Mouse (Mus musculus) E14TG2a.4 (cell line): ENCODE data around the gene Rhot2.

Experiments
- H3K27me3 ChIP-seq: 2 replicates; pipeline ENCODE4 v1.6.1; 2014; ENCODE audit warnings: low read length, control low read depth; ENCODE audit not compliant: insufficient read depth
- H3K36me3 ChIP-seq: 2 replicates; pipeline ENCODE4 v1.6.1; 2014; ENCODE audit warnings: low read length, control low read depth; ENCODE audit not compliant: insufficient read depth
- H3K4me1 ChIP-seq: replicated peaks from 2 replicates; pipeline ENCODE4 v1.6.1; 2014; ENCODE audit warnings: low read depth, low read length, control low read depth
- H3K4me3 ChIP-seq: replicated peaks from 2 replicates; pipeline ENCODE4 v1.5.1; 2014; ENCODE audit warnings: mild to moderate bottlenecking, low read length
- H3K9me3 ChIP-seq: 2 replicates; pipeline ENCODE4 v1.6.1; 2014; ENCODE audit warnings: low read length, control low read depth
- CTCF ChIP-seq: conservative IDR thresholded peaks from 2 replicates; pipeline ENCODE4 v1.5.1; 2014; ENCODE audit warnings: low read length
- NANOG ChIP-seq: IDR thresholded peaks from 2 replicates; pipeline ENCODE4 v1.6.1; 2014; ENCODE audit warnings: borderline replicate concordance, low read length, mixed read lengths
- POU5F1 ChIP-seq: IDR thresholded peaks from 2 replicates; pipeline ENCODE4 v1.6.1; 2014; ENCODE audit warnings: low read length, borderline replicate concordance

The Rhot2 gene

DNA sequence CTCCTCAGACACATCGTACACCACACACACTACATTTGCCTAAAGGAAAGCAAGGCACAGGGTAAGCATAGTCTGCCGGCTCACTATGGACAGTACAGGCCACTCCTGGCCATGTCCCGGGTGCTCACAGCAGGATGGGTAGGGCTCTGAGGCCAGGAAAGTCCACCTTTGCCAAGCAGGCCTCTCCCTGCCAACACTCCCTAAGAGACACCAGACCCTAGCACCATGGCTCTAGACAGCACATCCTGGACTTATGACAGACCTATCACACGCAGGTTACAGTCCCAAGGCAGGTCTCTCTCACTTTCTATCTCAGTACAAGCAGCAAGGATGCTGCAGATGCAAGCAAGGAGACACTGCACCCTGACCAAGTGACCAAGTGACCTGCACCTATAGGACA is 1.5 kb downstream of the Rhot2 start:
- H3K4me1 ChIP-seq: peaks cover 37% of the 10 kb centered on the region
- TF ChIP-seq CTCF (no peak), POU5F1 (no peak), NANOG (no peak)
- H3K9me3 ChIP-seq: no peaks in the 10 kb centered on the region
- no peaks in the 10 kb centered on the region for H3K27me3 ChIP-seq
- peaks cover 86% of the 10 kb centered on the region for H3K36me3 ChIP-seq
- no peak overlapping the region; the same call in 1 of the 2 replicates for H3K4me3 ChIP-seq

DNA sequence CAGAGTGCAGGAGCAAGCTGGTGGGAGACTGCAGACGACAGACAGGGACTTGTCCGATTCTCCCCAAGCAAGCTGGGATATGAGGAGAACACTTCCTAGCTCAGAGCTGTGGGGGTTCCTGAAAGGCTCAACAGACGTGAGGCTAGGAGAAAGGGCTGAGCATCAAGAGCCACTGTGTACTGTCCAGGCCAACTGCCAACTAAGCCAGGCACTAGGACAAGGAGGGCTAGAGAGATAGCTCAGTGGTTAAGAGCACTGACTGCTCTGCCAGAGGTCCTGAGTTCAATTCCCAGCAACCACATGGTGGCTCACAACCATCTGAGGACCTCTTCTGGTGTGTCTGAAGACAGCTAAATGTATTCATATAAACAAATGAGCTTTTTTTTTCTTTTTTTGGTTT is 2.1 kb downstream of the Rhot2 start:
- TF ChIP-seq NANOG (no peak), CTCF (no peak), POU5F1 (no peak)
- H3K9me3 ChIP-seq: no peaks in the 10 kb centered on the region
- no peaks in the 10 kb centered on the region for H3K27me3 ChIP-seq
- H3K36me3 ChIP-seq: peaks cover 86% of the 10 kb centered on the region
- peaks cover 43% of the 10 kb centered on the region for H3K4me1 ChIP-seq
- no peak overlapping the region for H3K4me3 ChIP-seq

DNA sequence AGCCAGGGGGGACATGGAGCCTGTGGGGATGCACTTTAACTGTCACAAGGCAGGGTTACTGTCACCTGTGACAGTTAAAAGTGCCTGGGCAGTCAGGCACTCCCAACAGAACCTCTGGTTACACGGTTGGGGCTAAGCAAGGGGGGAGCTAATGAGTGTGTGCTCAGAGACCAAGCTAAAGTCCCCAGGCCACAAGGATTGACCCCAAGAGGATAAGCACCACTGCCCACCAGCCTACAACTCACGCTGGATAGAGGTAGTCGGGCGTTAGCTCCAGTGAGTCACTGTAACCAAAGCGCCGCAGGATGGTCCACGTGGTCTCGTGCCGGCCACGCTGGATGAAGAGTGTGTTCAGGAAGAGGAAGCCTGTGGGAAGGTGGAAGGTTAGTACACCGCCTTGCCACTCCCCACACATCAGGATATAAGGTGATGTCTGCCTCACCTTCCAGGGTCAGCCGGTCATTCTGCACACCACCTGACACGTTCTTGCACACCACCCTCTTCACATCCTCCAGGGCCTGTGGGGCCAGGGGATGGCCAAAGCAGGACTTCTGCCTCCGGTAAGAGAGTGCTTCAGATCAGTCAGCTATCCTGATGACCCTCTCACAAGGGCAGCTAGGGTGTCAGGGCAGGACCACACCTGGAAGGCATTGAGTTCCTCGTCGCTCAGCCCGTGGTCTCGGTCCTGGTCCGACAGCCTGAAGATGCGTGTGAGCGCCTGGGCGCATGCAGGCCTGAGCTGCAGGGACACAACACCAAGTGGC is 3.4 kb downstream of the Rhot2 start, which contains the start of gene Gm20683:
TSS of gene Gm20683 (minus strand) at position 647 of the 764 bp plus-strand sequence.
- Histone ChIP-seq H3K36me3 (peaks cover 79% of the 10 kb centered on the region), H3K4me3 (no peak within 1 kb of the TSS), H3K9me3 (no peaks in the 10 kb centered on the region), H3K4me1 (peaks cover 53% of the 10 kb centered on the region), H3K27me3 (peaks cover 5% of the 10 kb centered on the region)
- TF ChIP-seq CTCF (no peak), NANOG (no peak), POU5F1 (no peak)

DNA sequence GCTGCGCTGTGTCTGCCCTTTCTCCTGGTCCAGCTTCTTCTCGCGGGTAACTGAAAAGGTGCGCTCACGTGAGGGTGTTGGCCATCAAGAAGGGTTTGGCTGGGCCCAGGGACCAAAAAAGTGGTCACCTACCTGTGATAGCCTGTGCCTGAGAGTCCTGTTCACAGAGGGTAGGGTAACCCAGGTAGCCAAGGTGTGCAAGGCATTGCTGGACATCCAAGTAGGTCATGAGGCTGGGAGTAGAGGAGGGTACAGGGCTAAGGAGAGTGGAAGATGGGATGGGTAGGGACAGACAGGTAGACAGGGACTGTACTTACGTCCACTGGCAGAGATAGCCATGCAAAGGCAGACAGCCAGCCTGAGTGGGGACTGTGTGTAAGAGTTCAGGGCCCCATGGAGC is 4.1 kb downstream of the Rhot2 start:
- Histone ChIP-seq H3K4me1 (peaks cover 58% of the 10 kb centered on the region), H3K27me3 (peaks cover 11% of the 10 kb centered on the region), H3K36me3 (peaks cover 79% of the 10 kb centered on the region), H3K9me3 (no peaks in the 10 kb centered on the region), H3K4me3 (no peak overlapping the region)
- TF ChIP-seq NANOG (no peak), POU5F1 (no peak), CTCF (no peak)

DNA sequence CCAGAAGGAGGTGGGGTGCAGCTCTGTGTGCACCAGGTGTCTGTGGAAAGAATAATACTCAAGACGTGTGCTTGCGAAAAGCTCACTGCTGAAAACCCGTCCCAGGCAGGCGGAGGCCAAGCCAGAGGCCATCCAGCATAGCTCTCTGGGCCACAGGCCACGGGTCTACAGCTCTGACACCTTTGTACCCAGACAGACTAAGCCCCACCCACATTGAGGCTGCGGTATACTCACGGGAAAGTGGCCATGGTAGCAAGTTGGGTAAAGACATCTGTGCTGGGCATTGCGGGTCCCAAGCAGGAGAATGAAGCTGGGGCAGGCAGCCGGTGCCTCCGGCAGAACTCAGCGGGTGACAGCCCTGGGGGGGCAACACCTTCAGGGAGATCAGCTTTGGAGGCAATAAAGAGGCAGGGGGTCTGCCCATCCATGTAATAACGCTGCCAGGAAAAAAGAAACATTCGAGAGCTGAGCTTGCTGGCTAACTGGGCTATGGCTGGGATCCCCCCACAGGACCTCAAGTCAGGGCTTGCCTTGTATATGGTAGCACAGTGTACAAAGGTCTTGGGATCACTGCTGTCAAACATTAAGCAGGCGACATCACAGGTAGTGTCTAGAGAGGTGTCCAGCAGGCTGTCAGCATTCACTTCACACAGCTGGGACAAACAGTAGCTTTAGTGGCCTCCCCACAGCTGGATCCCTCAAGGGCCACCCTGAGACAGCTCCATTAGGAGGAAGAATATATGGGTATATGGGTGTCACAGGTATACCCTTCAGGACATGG is 5.0 kb downstream of the Rhot2 start:
- H3K4me3 ChIP-seq: no peak overlapping the region
- peaks cover 80% of the 10 kb centered on the region for H3K36me3 ChIP-seq
- peaks cover 11% of the 10 kb centered on the region for H3K27me3 ChIP-seq
- H3K9me3 ChIP-seq: no peaks in the 10 kb centered on the region
- H3K4me1 ChIP-seq: peaks cover 58% of the 10 kb centered on the region
- no peak for TF ChIP-seq NANOG
- TF ChIP-seq POU5F1: no peak
- TF ChIP-seq CTCF: no peak

DNA sequence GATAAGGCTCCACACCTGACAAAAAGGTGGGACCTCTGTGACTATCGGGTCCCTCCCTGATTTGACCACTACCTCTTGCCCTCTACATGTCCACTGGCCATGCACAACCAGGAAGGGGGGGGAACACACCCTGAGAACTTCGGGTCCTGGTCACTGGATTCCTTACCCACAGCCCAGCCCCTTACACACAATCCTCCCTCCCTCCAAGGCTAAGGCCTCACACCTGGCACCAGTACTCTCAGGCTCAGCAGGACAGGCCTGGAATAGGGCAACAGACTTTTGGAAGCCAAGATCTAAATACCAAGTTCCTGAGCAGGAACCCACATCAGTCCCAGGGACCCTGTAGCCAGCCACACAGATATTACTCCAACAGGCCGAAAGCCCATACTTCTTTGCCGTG is 5.7 kb downstream of the Rhot2 start:
- peaks cover 11% of the 10 kb centered on the region for H3K27me3 ChIP-seq
- peaks cover 86% of the 10 kb centered on the region for H3K36me3 ChIP-seq
- no peaks in the 10 kb centered on the region for H3K9me3 ChIP-seq
- TF ChIP-seq CTCF: no peak
- TF ChIP-seq NANOG: no peak
- no peak for TF ChIP-seq POU5F1
- peaks cover 63% of the 10 kb centered on the region for H3K4me1 ChIP-seq
- no peak overlapping the region for H3K4me3 ChIP-seq

DNA sequence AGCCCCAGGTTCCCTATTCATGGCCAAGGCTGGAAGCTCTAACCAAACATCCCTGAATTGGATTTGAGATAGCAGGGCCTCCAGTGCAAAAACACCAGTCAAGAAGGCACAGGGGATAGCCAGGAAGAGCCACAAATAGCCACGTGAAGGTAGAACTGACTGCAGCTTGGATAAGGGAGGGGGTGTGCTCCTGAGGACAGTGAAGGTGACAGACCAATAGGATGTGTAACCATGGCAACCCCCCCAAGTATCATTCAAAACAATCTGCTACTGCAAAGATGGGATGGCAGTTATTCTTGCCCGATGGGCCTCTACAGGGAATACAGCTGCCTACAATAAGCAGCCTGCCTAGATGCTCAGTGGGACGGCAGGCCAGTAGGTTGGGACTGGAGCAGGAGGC is 7.1 kb downstream of the Rhot2 start:
- Histone ChIP-seq H3K36me3 (peaks cover 77% of the 10 kb centered on the region), H3K4me3 (peak overlapping the region; percentile 72; the same call in 1 of the 2 replicates), H3K27me3 (peaks cover 11% of the 10 kb centered on the region), H3K9me3 (no peaks in the 10 kb centered on the region), H3K4me1 (peaks cover 57% of the 10 kb centered on the region)
- no peak for TF ChIP-seq NANOG
- TF ChIP-seq POU5F1: no peak

DNA sequence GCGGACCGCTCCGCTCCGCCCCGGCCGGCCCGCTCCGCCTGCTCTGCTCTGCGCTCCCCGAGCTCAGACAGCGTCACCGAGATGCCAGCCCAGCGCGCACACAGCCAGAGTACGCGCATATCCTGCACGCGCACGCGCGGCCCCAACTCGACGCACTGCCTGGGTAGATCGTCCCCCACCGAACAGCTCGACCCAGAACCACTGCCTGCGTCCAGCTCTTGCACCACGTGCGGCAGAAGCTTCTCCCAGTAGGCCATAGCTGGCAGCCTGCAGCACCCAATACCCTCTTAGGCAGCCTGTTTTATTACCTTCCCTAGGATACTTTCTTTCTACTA is 7.6 kb downstream of the Rhot2 start, which contains the start of gene Rhbdl1:
TSS of gene Rhbdl1 (minus strand) at position 220 of the 335 bp plus-strand sequence.
- H3K4me3 ChIP-seq: peak within 1 kb of the TSS; percentile 72
- H3K36me3 ChIP-seq: peaks cover 73% of the 10 kb centered on the region
- H3K4me1 ChIP-seq: peaks cover 59% of the 10 kb centered on the region
- H3K27me3 ChIP-seq: peaks cover 11% of the 10 kb centered on the region
- TF ChIP-seq POU5F1: no peak
- no peak for TF ChIP-seq NANOG
- no peak for TF ChIP-seq CTCF
- no peaks in the 10 kb centered on the region for H3K9me3 ChIP-seq
